Mouse (Mus musculus) heart, adult 2 months (tissue): Measurements from ENCODE around the gene Krt9. TPM values are rescaled to one million over a fixed set of nuclear protein-coding genes. Genes with fewer than 3 reads are reported as not detected.

Source experiments
- DNase-seq, 2 experiments: peaks; one replicate each; pipeline ENCODE4 v3.0.0; 2021
- H3K27ac ChIP-seq: fragments of 200-600 bp; 2 replicates; pipeline ENCODE4 v1.8.1; 2022
- H3K27me3 ChIP-seq: fragments of 200-500 bp; 2 replicates; pipeline ENCODE4 v1.6.1; 2012; ENCODE audit warnings: mild to moderate bottlenecking, low read length, inconsistent platforms, mixed read lengths; ENCODE audit not compliant: control insufficient read depth, insufficient read depth
- H3K36me3 ChIP-seq: fragments of 200-500 bp; 2 replicates; pipeline ENCODE4 v1.6.1; 2012; ENCODE audit warnings: low read length, inconsistent platforms; ENCODE audit not compliant: control insufficient read depth, insufficient read depth
- H3K4me1 ChIP-seq: fragments of 200-500 bp; 2 replicates; pipeline ENCODE4 v1.6.1; 2011; ENCODE audit warnings: low read length; ENCODE audit not compliant: control insufficient read depth, insufficient read depth
- H3K4me3 ChIP-seq: fragments of 200-600 bp; 2 replicates; pipeline ENCODE4 v1.8.1; 2022
- H3K79me2 ChIP-seq: fragments of 200-500 bp; replicated peaks from 2 replicates; pipeline ENCODE4 v1.6.1; 2012; ENCODE audit warnings: mild to moderate bottlenecking, inconsistent platforms, low read length, moderate library complexity, mixed read lengths; ENCODE audit not compliant: control insufficient read depth, insufficient read depth
- H3K9ac ChIP-seq: fragments of 200-500 bp; 2 replicates; pipeline ENCODE4 v1.6.1; 2012; ENCODE audit warnings: low read depth, mild to moderate bottlenecking, control low read depth, inconsistent platforms, low read length, mixed read lengths
- CTCF ChIP-seq: fragments of 200-600 bp; IDR thresholded peaks from 2 replicates; pipeline ENCODE4 v1.8.1; 2022; ENCODE audit warnings: antibody characterized with exemption, mild to moderate bottlenecking, moderate library complexity
- EP300 ChIP-seq: fragments of 200-500 bp; IDR thresholded peaks from 2 replicates; pipeline ENCODE4 v1.6.1; 2011; ENCODE audit warnings: low read depth, low read length, control low read depth; ENCODE audit not compliant: insufficient read depth
- POLR2A ChIP-seq: fragments of 200-500 bp; IDR thresholded peaks from 2 replicates; pipeline ENCODE4 v1.6.1; 2011; ENCODE audit warnings: mild to moderate bottlenecking, low read depth, low read length, control low read depth; ENCODE audit not compliant: insufficient read depth
- WGBS: fragments of 180-500 bp; shearing (Covaris S2); methylation state at CpG from one replicate; pipeline ENCODE4 v1.1.7; 2018; 5-methylcytosine and 5-hydroxymethylcytosine counted together
- intact Hi-C: fragments of 180-260 bp; cut with DNase I; formaldehyde crosslinking; loops from one replicate; pipeline ENCODE4 v1.15.1; 2025
- polyA plus RNA-seq: library from polyadenylated mRNA; depleted of rRNA; stranded (reverse); fragments of >200 nt; gene quantifications from 2 replicates; pipeline ENCODE4 v1.2.3, GENCODE M21; 2012
- total RNA-seq, 2 experiments: library from RNA; stranded (reverse); gene quantifications; 2 replicates each; pipeline ENCODE4 v1.2.3; 2021

Krt9 gene
- total and polyA plus RNA-seq, 3 experiments, result not detected

DNA sequence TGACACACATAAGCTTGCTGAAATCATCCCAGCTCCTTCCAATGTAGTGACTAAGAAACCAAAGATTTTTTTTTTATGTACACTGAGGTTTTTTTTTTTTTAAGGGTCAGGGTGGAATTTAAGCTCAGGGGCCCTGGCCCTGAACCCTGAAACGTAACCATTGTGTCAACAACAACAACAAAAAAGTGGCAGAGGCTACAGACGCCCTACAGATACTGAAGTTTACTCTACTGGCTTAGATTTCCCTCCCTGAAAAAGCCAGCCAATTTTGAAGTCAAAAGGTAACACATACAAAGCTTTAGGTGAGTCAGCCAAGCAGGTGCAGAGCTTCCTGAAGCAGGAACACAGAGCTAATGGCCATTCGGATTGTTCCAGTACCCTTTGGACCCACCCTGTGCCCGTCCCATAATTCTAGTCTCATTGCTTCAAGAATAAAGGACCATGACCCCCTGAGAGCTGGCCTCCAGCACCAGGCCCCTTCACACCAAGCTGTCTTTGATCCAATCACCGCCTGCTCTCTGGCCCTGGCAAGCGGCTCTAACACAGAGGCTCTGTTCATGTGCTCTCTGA lies 35.1 kb downstream of the Krt9 start:
- H3K36me3 ChIP-seq, result no peaks in the 10 kb centered on the region
- TF ChIP-seq POLR2A (no peak), EP300 (no peak), CTCF (no peak)
- H3K4me3 ChIP-seq, result no peak overlapping the region
- no peaks in the 10 kb centered on the region for H3K79me2 ChIP-seq
- H3K9ac ChIP-seq, result no peak overlapping the region
- H3K4me1 ChIP-seq, result peaks cover 3% of the 10 kb centered on the region
- no peaks in the 10 kb centered on the region for H3K27me3 ChIP-seq
- 91% methylated on average over 6 of the region's 6 CpGs for WGBS
- intact Hi-C loops, result no loop called here
- no peak for DNase-seq
- H3K27ac ChIP-seq, result no peak overlapping the region

GRCm38 (mm10) chr11:100157331-100157730 lies 35.7 kb downstream of the Krt9 start:
- Histone ChIP-seq H3K4me3 (no peak overlapping the region), H3K9ac (no peak overlapping the region), H3K79me2 (no peaks in the 10 kb centered on the region), H3K4me1 (peaks cover 3% of the 10 kb centered on the region), H3K27ac (no peak overlapping the region), H3K27me3 (no peaks in the 10 kb centered on the region), H3K36me3 (no peaks in the 10 kb centered on the region)
- 65% methylated on average over 3 of the region's 3 CpGs for WGBS
- no peak for TF ChIP-seq EP300
- TF ChIP-seq CTCF, result no peak
- no peak for TF ChIP-seq POLR2A
- intact Hi-C loops, result no loop called here
- DNase-seq, result no peak

GRCm38 (mm10) chr11:100155497-100156255 lies 37.4 kb downstream of the Krt9 start:
- Histone ChIP-seq H3K79me2 (no peaks in the 10 kb centered on the region), H3K9ac (no peak overlapping the region), H3K36me3 (no peaks in the 10 kb centered on the region), H3K4me3 (no peak overlapping the region), H3K27me3 (no peaks in the 10 kb centered on the region), H3K27ac (no peak overlapping the region), H3K4me1 (peaks cover 3% of the 10 kb centered on the region)
- no peak for TF ChIP-seq CTCF
- no peak for TF ChIP-seq EP300
- no peak for TF ChIP-seq POLR2A
- intact Hi-C loops, result no loop called here
- peak in 1 of 2 experiments; percentile 28 for DNase-seq
- 20% methylated on average over 8 of the region's 8 CpGs for WGBS

- Histone ChIP-seq H3K27ac (no peak within 1 kb of the TSS; the same call in 1 of the 2 replicates), H3K79me2 (no peaks in the 10 kb centered on the region), H3K4me1 (peaks cover 2% of the 10 kb centered on the region; the same call in 1 of the 2 replicates), H3K9ac (no peak within 1 kb of the TSS), H3K36me3 (no peaks in the 10 kb centered on the region), H3K4me3 (no peak within 1 kb of the TSS), H3K27me3 (peaks cover 3% of the 10 kb centered on the region; the same call in 1 of the 2 replicates)
- TF ChIP-seq EP300, result no peak
- no peak for TF ChIP-seq CTCF
- TF ChIP-seq POLR2A, result no peak
- whole genome bisulfite sequencing, result 30% methylated on average over 9 of the region's 9 CpGs
- intact Hi-C loops, result no loop called here
- no peak for DNase-seq
Observed at GRCm38 (mm10) chr11:100148615-100149330, 44.3 kb downstream of the Krt9 start, which contains the start of gene Krt19. TSS of gene Krt19 (minus strand) at chr11:100148665.

- Histone ChIP-seq H3K9ac (no peak overlapping the region), H3K27ac (no peak overlapping the region; the same call in 1 of the 2 replicates), H3K36me3 (no peaks in the 10 kb centered on the region), H3K4me1 (peaks cover 2% of the 10 kb centered on the region; the same call in 1 of the 2 replicates), H3K79me2 (no peaks in the 10 kb centered on the region), H3K27me3 (peaks cover 3% of the 10 kb centered on the region; the same call in 1 of the 2 replicates), H3K4me3 (no peak overlapping the region)
- TF ChIP-seq CTCF (no peak), EP300 (no peak), POLR2A (no peak)
- WGBS, result 43% methylated on average over 5 of the region's 5 CpGs
- intact Hi-C loops, result no loop called here
- no peak for DNase-seq
Observed at GRCm38 (mm10) chr11:100147566-100148353, 45.3 kb downstream of the Krt9 start.
